Mouse (Mus musculus) adrenal gland, postnatal 4 days (tissue): ENCODE results near the gene Rab5c. TPM values are rescaled to one million over a fixed set of nuclear protein-coding genes. Genes with fewer than 3 reads are reported as not detected.
A peak's percentile ranks its signal among the peaks of the same experiment; 100 is the strongest.

Experiments
- DNase-seq, 2 experiments: peaks; one replicate each; pipeline ENCODE4 v3.0.0; 2021 to 2022; ENCODE audit warnings: low spot score in 2 of 2, mixed read lengths in 2 of 2
- total RNA-seq, 2 experiments: library from RNA; stranded (reverse); gene quantifications; 2 replicates each; pipeline ENCODE4 v1.2.3; 2021

Gene Rab5c
- total RNA-seq, 2 experiments from 2014 or later: 171 to 182 TPM

DNA sequence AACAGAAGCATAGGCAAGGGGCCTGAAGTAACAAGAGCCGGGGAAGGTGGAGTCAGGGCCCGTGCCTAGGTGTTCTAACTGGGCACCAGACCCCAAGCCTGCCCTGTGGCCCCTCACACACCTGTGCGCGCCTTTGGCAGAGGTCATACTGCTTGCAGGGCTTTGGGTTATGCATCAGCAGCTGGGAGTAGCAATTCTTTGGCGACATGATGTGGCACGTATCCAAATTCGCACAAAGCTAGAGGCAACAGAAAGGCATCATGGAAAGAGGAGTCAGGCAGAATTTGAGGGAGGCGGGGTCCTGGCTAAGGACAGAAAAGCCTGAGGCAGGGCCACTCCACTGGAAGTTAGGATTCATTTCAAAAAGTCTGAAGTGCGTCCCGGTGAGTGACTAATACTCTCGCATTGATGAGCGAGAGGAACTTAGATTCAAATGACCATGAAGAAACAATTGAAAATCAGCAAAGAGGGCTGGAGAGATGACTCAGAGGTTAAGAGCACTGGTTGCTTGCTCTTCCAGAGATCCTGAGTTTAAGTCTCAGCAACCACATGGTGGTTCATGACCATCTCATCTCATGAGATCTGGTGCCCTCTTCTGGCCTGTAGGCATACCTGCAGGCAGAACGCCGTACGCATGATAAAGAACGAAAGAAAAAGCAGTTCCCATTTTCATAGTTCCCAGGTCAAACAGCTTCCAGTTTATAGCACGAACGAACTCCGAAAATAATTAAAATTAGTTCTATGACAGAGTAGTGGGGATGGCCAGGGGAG is 35.7 kb downstream of the Rab5c start:
- DNase-seq: no peak

DNA sequence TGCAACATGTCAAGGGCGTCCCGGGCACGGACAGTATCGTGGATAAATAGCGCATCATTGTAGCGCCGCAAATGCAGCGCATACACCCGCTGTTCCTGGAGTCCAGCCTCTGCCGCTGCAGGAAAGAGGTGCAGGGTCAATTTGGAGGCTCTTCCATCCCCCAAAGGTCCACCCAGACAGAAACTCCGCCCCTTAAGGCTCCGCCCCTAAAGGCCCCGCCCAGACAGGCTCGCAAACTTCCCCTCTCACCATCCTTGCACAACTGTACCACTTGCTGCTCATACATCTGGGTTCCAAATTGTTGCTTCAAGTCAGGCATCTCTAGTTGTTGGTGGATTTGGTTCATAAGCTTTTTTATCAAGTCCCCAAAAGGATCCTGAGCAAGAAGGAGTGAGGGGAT is 36.7 kb downstream of the Rab5c start:
- peak in 1 of 2 experiments; percentile 47 for DNase-seq

DNA sequence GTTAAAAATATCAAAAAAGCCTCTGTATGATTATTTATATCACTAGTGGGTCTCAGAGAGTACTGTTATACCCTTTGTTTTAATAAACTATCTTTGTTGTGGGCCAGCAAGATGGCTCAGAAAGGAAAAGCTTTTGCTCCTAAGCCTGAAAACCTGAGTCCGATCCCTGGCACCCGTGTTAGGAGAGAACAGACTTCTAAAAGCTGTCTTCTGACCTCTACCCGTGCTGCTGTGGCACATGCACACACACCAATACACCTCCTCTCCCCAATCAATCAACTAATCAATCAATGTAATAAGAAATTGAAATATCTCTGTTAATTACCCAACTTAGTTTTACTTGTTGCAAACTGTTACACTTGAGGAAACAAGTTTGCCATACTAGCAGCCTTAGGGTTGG is 37.3 kb downstream of the Rab5c start:
- no peak for DNase-seq

DNA sequence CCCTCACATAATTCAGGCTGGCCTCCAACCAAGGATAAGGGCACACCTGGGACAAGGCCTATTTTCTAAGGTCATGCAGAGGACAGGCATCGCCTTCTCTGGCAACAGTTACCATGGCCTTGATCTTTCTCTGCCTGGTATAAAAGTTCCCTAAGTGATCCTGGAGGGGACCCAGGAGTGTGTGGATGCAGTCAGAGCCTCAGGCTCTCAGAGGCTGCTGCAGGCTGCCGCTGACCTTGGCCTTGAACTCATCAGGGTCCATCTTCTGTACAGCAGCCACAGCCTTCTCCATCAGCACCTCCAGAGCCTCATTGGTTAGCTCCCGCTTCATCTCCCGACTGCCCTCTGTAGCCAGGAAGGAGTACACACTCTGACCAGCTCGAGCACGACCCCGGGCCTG is 40.1 kb downstream of the Rab5c start:
- no peak for DNase-seq

DNA sequence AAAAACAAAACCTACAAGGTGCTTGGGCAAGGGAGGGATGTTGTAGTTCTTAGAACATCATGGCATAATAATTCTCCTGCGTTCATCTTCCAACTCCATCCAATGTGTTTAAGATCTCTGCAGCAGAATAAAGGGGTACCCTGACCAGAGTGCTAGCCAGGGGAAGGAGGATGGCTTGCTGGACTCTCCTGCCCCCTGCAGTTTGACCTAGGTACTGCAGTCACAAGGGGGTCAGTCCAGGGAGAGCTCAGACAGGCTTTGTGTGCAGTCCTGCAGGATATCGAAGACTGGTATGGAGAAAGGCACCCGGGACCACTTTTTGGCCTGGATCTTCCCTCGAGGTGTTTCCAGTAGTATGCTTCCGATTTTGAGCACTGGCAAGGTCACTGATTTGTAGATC is 43.1 kb downstream of the Rab5c start:
- peak; percentile 51 to 69 for DNase-seq

DNA sequence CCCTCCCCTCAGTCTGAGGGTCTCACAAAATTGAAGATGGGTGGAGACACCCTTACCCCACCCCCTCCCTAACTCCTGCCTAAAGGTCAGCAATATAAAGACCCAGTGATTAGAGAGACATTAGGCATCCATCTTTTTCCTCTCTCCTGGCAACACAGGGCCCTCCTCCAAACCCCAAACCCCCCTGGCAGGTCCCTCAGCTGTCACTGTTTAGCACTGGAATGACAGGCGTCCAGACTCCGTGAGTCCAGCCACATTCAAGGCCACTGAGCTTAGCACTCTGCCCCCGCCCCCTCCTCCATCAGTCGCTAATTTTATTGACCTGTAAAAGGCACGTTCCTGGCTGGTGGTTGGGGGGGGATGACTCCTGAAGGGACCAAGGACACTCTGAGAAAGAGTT is 44.9 kb downstream of the Rab5c start:
- DNase-seq: no peak

DNA sequence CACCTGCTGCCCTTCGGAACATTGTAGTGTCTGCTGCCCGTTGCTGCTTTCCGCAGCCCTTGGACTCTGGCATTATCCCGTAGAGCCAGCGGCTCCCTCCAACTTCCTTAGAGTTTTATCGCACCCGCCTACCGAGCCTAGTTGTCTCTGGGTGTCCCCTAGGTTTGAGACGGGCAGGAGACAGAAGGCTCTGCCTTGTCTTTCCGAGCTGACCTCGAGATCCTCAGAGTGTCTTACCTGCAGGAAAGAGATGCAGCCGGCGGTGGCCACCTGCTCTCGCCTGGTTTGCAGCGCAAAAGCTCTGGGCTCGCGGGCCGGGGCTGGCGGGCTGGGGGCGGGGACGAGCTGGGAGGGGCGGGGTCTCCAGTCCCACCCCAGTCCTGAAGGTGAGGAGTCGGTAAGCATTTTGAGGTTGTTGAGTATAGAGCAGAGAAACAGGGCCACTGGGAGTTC is 45.8 kb downstream of the Rab5c start, which contains the start of gene Zfp385c:
Gene Zfp385c (minus strand): TSS at position 292 of the 453 bp plus-strand sequence.
- DNase-seq: no peak

DNA sequence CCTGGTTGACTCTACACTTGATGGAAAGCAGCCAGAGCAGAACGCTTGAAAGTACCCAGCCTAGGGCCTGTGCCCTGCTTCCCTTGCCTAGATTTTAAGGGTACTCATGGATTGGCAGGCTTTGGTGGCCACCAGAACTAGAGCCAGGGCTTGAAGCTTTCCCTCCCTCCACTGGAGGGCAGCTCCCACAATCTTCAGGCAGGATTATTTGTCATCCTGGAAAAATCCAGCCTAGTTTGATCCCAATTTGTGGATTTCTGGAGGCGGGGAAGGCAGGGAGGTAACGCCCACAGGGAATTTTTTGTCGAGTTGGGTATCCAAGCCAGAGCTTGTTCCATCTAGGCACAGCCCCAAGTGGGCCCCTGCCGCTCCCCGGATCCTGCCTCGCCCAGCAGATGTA is 47.6 kb downstream of the Rab5c start:
- no peak for DNase-seq

DNA sequence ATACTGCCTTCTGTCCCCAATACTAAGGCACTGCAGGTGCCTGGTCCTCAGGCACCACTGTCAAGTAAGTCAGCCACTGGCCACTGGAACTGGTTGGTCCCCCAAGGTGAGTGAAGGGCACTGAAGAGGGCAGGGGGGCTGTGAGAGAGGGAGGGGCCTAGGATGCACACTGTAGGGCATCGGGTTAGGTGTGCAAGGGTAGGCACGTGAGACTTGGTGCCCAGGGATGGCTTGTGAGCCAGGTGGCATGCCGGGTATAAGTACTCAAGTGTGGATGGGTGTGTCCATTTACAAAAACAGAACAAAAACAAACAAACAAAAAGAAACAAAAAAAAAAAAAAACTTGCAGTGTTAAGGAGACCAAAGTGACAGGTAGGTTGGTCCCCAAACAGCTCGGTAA is 49.6 kb downstream of the Rab5c start:
- no peak for DNase-seq

DNA sequence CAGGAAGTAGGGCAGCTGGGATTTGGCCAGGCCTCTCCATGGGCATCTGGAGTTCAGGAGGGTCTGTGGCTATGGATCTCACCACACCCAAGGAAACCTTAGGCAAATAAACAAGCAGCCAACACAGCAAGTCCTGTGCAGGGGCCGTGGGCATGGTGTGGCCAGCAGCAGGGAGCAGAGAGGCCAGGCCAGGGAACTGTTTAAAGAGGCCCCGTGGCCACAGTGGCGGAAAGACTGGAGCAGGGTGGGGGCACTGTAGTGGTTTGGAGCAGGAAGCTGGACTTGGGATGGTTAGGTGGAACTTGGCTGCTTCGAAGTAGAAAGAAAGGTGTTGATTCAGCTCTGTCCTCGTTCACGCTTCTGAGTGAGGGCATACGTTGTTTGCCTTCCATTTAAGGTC is 50.8 kb downstream of the Rab5c start:
- no peak for DNase-seq

DNA sequence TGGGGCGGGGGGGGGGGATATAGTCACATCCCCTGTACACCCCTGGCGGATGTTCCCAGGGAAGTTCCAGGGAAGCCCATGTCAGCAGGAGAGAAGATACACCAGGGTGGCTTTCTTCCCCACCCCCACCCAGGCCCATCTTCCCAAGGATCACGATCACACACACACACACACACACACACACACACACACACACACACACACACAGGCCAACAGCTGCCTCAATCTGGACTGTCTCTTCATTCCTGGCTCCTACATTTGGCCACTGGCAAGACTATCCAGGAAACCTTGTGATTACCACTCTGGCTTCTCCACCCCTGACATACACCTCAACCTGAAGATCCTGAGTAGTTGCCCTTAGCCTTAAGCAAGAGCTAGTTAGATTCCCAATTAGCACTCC is 52.6 kb downstream of the Rab5c start:
- no peak for DNase-seq

DNA sequence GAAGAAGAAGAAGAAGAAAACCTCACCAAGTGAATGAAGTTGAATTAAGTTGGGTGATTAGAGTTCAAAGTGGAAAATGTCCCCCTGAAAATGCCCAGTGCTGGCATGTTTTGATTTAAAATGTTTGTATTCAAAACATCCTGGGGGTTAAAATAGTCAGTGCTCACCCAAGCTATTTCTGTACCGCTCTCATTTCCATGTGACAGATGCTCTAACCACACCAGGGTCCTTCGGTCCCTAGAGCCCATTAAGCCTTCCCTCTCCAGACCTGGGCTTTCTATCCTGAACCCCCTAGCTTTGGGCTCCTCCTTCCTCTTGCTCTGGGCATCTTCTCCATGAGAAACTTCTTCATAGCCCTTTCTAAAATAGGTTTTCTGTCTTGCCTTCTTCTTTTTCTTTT is 53.9 kb downstream of the Rab5c start:
- DNase-seq: no peak

DNA sequence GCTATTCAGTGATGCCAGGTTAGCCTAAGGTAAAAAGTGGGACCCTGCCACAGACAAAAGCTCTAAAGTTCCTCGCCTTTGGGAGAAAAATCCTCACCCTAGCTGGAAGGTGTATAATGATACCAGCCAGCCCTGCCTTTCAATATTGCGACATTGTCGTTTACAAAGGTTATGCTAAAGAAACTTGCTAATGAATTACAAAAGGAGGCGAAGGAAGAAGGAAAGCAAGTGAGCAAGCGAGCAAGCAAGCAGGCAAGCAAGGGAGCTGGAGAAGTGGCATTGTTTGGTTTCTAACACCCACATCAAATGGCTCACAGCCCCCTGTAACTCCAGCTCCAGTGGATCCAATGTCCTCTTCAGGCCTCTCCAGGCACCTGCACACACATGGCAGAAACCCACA is 55.5 kb downstream of the Rab5c start:
- DNase-seq: no peak

DNA sequence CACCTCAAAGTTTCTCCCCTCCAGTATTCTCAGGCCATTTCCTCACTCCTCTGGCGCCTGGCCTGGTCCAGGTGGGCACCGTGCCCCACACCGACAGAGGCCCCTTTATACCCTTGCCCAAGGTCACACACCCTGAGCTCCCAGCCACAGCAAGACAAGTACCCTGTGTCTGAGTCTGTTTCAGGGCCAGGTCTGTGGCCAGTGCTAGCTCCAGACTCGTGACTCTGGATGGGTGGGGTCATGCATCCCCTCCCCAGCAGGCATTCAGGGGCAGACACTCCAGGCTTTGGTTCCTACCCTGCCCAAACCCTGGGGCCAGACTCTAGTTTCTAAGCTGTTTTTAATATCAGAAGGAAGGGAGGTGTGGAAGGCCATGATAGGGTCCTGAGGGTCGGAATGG is 56.2 kb downstream of the Rab5c start:
- DNase-seq: no peak

DNA sequence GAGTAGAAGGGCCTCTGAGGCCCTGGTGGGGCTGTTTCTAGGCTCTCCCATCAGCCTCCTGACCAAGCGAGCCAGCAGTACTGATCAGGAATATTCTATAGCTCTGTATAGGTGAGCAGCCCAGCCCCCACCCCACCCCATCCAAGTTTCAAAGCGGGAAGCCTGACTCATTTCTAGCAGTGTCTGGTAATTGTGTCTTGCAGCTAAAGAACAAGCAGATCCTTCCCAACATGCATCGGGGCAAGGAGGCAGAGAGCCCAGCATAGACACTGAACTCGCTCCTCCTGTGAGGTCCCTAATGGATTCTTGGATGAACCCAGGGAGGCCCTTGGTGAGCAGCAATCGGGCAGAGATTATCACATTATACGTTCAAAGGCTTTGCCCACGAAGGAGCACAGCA is 60.2 kb downstream of the Rab5c start:
- no peak for DNase-seq

DNA sequence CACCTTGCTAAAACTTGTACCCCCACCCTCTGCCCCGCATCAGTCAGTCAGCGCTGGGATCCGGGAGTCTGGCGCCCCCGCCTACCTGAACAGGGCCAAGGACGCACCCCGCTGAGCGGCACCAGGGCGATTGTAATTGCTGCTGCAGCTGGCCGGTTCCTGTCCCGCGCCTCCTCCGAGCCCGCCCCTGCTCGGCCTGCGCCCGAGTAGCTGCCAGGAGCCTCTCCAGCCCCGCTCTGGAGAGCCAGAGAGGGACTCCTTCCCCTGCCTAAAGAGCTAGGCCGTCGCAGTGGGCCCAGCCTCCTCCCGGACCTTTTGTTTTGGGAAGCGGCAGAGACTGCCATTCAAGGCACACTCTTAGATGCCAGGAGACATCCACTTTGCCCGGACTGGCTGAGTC is 64.8 kb downstream of the Rab5c start:
- DNase-seq: peak in 1 of 2 experiments; percentile 19

DNA sequence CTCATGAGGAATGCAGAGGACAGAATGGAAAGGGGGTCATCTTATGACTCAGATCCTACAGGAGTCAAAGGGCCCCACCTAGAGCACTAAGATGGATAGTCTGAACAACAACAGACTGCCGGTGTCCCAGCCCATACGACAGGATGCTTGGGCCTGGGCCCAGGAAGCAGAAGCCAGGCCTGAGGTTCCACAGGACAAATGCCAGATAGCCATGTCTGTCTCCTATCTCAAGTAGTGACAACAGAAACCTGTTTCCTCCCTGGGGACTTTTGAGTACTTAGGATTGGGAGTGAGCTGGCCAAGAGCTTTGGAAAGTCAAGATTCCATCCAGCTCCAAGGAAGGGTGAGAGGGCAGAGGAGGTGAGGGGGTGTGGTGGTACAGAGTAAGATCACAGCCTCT is 66.1 kb downstream of the Rab5c start:
- DNase-seq: no peak

DNA sequence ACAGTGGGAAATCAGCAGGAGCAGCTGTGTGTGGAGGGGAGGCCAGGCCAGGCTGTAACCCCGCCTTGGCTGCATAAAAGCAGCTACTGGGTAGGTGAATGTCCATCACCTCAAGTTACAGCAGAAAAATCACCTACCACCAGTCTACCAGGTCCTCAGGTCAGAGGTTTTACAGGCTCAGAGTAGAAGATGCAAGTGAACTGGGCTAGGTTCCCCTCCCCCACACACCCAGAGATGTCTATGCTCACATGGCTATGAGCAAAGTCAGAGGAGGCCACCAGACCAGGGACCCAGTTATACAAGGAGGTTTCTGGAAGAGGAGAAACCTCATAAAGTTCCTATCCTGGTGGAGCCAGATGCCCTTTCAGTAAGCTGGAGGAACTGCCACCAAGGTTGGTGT is 67.0 kb downstream of the Rab5c start:
- no peak for DNase-seq

Other genes starting within 250 kb of the Rab5c start
- gene Acly, start 210.2 kb downstream of the Rab5c start, total RNA-seq: 100 to 1,000 TPM; 420 to 464 TPM
- 1 to 10 TPM; 2.2 TPM for gene Ttc25, start 192.6 kb downstream of the Rab5c start, total RNA-seq
- gene Cnp, start 163.3 kb downstream of the Rab5c start, total RNA-seq: 10 to 100 TPM; 49.5 to 51.3 TPM
- gene Nkiras2, start 119.0 kb downstream of the Rab5c start, total RNA-seq: 10 to 100 TPM; 49.5 to 50.0 TPM
- gene Dnajc7, start 118.0 kb downstream of the Rab5c start, total RNA-seq: 100 to 1,000 TPM; 296 to 306 TPM
- under 1 TPM; 0.59 to 0.64 TPM for gene Zfp385c, start 45.8 kb downstream of the Rab5c start, total RNA-seq
- gene Dhx58, start 33.9 kb downstream of the Rab5c start, total RNA-seq: 10 to 100 TPM; 12.6 to 14.2 TPM
- gene Kat2a, start 25.8 kb downstream of the Rab5c start, total RNA-seq: 10 to 100 TPM; 54.4 to 56.9 TPM
- gene Hspb9, start 24.4 kb downstream of the Rab5c start, total RNA-seq: 1 to 10 TPM in 1 of 2 experiments, under 1 TPM in 1; 0.51 to 1.0 TPM
- gene Kcnh4, start 21.7 kb upstream of the Rab5c start, total RNA-seq: under 1 TPM; 0.39 to 0.40 TPM
- gene Hcrt, start 24.7 kb upstream of the Rab5c start, total RNA-seq: not detected
- gene Ghdc, start 32.7 kb upstream of the Rab5c start, total RNA-seq: 10 to 100 TPM; 15.4 to 15.5 TPM
- 10 to 100 TPM; 68.2 to 68.7 TPM for gene Stat5b, start 112.5 kb upstream of the Rab5c start, total RNA-seq
- 10 to 100 TPM; 34.1 to 42.1 TPM for gene Stat5a, start 121.1 kb upstream of the Rab5c start, total RNA-seq
- gene Stat3, start 201.3 kb upstream of the Rab5c start, total RNA-seq: 10 to 100 TPM; 72.8 to 74.9 TPM
- 100 to 1,000 TPM; 294 to 319 TPM for gene Cavin1, start 232.7 kb upstream of the Rab5c start, total RNA-seq